Mouse (Mus musculus) embryonic facial prominence, embryonic 15.5 days (tissue): Measurements from ENCODE around the gene Cd9. TPM values are rescaled to one million over a fixed set of nuclear protein-coding genes. Genes with fewer than 3 reads are reported as not detected.

Experiments
- ATAC-seq: fragments of 200-750 bp; cut with Nextera tagmentation; 2 replicates; pipeline ENCODE4 v1.8.0; 2017; ENCODE audit warnings: low read depth, moderate TSS enrichment; ENCODE audit not compliant: insufficient number of reproducible peaks, low FRiP score, low TSS enrichment
- H3K27ac ChIP-seq: fragments of 300-500 bp; sonication (generic); replicated peaks from 2 replicates; pipeline ENCODE4 v1.5.1; 2015; ENCODE audit warnings: mild to moderate bottlenecking, inconsistent platforms
- H3K27me3 ChIP-seq: fragments of 300-500 bp; sonication (generic); 2 replicates; pipeline ENCODE4 v1.6.1; 2015; ENCODE audit warnings: inconsistent platforms
- H3K36me3 ChIP-seq: fragments of 300-500 bp; sonication (generic); 2 replicates; pipeline ENCODE4 v1.6.1; 2015; ENCODE audit warnings: mild to moderate bottlenecking, inconsistent platforms
- H3K4me1 ChIP-seq: fragments of 300-500 bp; sonication (generic); 2 replicates; pipeline ENCODE4 v1.6.1; 2015; ENCODE audit warnings: inconsistent platforms
- H3K4me2 ChIP-seq: fragments of 300-500 bp; sonication (generic); replicated peaks from 2 replicates; pipeline ENCODE4 v1.6.1; 2015; ENCODE audit warnings: mild to moderate bottlenecking, inconsistent platforms
- H3K4me3 ChIP-seq: fragments of 300-500 bp; sonication (generic); replicated peaks from 2 replicates; pipeline ENCODE4 v1.5.1; 2015; ENCODE audit warnings: mild to moderate bottlenecking, inconsistent platforms
- H3K9ac ChIP-seq: fragments of 300-500 bp; sonication (generic); 2 replicates; pipeline ENCODE4 v1.6.1; 2015; ENCODE audit warnings: inconsistent platforms
- H3K9me3 ChIP-seq: fragments of 300-500 bp; sonication (generic); replicated peaks from 2 replicates; pipeline ENCODE4 v1.6.1; 2016; ENCODE audit warnings: inconsistent platforms
- WGBS: fragments of 180-500 bp; shearing (Covaris S2); methylation state at CpG from one replicate; pipeline ENCODE4 v1.1.7; 2015; 5-methylcytosine and 5-hydroxymethylcytosine counted together
- polyA plus RNA-seq: library from polyadenylated mRNA; unstranded; fragments of >200 nt; fragmentation: Nextera tagmentation; extraction: Ambion mirVana; gene quantifications from 2 replicates; pipeline ENCODE4 v1.2.1, GENCODE M21; 2015

The Cd9 gene
- polyA plus RNA-seq, 1 experiment from 2014 or later: 366 TPM

DNA sequence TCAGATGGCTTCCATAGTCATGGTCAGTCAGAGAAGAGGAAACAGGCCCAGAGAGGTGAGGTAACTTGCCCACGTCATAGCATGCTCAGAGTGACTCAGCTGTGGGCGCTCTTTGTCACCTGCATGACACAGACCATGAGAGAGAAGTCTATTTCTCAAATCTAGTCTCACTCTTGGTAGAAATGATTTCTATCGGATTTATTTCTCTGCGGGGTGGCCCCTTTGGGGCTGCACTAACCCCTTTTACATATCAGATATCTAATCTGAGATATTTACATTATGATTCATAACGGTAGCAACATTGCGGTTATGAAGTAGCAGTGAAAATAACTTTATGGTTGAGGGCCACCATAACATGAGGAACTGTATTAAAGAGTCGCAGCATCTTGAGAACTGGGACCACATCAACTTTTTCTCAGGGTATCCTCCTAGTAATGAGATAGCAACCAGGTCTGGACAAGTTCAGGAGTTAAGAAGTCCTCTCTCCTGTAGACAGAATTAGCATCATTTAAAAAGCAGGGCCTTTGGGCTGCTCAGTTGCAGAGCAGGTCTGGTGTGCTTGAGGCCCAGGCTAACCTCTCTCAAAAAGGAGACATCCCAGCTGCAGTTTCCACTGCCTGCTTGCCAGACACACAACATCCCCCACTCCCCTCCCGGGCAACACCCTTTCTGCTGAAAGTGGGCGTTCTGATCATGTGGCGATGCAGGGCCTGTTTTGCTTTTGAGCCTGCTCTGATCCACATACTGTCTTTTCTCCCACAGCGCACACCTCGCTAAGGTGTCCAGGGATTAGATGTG lies 10.9 kb downstream of the Cd9 start:
- H3K4me1 ChIP-seq: peaks cover 66% of the 10 kb centered on the region

GRCm38 (mm10) chr6:125482427-125482831 lies 12.2 kb downstream of the Cd9 start:
- Histone ChIP-seq H3K4me3 (no peak overlapping the region), H3K4me2 (no peak overlapping the region), H3K9me3 (no peaks in the 10 kb centered on the region), H3K9ac (no peak overlapping the region), H3K27ac (peak overlapping the region; percentile 81), H3K4me1 (peaks cover 77% of the 10 kb centered on the region), H3K36me3 (no peaks in the 10 kb centered on the region), H3K27me3 (no peaks in the 10 kb centered on the region)
- no peak for ATAC-seq
- 47% methylated on average over 5 of the region's 5 CpGs for WGBS

More for the DNA sequence above, 10.9 kb downstream of the Cd9 start:
- no peak overlapping the region for H3K4me3 ChIP-seq
- no peak for ATAC-seq
- no peak overlapping the region for H3K4me2 ChIP-seq
- H3K9me3 ChIP-seq: no peaks in the 10 kb centered on the region
- H3K27me3 ChIP-seq: no peaks in the 10 kb centered on the region
- no peaks in the 10 kb centered on the region for H3K36me3 ChIP-seq
- H3K9ac ChIP-seq: no peak overlapping the region
- H3K27ac ChIP-seq: peak overlapping the region; percentile 81
- 62% methylated on average over 12 of the region's 12 CpGs for WGBS

GRCm38 (mm10) chr6:125481667-125482390 lies 12.8 kb downstream of the Cd9 start:
- Histone ChIP-seq H3K4me2 (0 out of 2 replicates have a peak overlapping the region, but pooled peaks have one; percentile 21), H3K4me1 (peaks cover 83% of the 10 kb centered on the region), H3K27me3 (no peaks in the 10 kb centered on the region), H3K9ac (0 out of 2 replicates have a peak overlapping the region, but pooled peaks have one; percentile 9), H3K27ac (peak overlapping the region; percentile 81), H3K9me3 (no peaks in the 10 kb centered on the region), H3K36me3 (no peaks in the 10 kb centered on the region), H3K4me3 (no peak overlapping the region)
- ATAC-seq: no peak
- 28% methylated on average over 7 of the region's 7 CpGs for WGBS

DNA sequence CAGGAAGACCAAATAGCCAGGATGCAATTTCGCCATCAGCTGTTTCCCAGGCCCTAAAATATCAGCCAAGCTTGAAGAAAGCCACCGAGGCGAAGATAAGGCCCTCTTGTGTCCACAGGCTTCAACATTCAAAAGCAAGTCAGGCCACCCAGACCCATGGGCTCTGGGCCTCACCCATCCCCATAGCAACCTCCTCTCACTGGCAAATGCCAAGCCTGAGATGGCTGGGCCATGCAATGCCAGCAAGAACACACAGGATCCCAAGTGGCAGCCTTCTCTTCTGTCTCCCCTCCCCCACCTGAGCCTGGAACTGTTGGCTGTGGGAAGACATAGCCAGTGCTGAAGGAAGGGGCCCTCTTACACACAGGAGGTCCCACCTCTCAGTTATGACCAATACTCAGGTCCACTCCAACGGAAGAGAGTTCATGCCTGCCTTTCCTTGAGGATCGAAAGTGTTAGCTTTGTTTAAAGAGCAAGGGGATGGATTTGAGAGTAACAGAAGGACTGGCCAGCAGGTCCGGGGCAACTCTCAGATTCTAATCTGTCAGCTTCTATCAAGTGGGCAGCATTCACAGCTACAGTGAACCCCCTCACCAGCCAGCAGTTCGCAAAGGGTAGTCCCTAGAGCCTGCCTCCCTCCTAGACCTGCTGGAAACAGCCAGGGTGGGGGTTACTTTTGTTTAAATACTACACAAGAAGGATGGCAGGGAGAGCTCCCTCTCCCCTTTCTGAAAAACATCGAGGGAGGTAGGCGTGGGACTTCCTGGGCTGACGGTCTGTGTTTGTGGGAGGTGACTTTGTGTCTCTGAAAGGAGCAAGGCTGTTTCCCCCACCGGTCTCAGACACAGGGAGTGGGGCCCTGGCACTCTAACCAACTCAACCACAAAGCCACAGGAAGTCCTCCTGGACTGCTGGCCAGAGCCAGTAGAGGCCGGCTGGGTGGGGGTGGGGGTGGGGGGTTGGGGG lies 13.9 kb downstream of the Cd9 start:
- WGBS: 32% methylated on average over 12 of the region's 12 CpGs
- Histone ChIP-seq H3K4me3 (no peak overlapping the region), H3K4me2 (peak overlapping the region; percentile 21), H3K9me3 (no peaks in the 10 kb centered on the region), H3K27me3 (no peaks in the 10 kb centered on the region), H3K36me3 (no peaks in the 10 kb centered on the region), H3K4me1 (peaks cover 86% of the 10 kb centered on the region), H3K27ac (peak overlapping the region; percentile 81), H3K9ac (no peak overlapping the region)
- ATAC-seq: no peak; the same call in 1 of the 2 replicates

DNA sequence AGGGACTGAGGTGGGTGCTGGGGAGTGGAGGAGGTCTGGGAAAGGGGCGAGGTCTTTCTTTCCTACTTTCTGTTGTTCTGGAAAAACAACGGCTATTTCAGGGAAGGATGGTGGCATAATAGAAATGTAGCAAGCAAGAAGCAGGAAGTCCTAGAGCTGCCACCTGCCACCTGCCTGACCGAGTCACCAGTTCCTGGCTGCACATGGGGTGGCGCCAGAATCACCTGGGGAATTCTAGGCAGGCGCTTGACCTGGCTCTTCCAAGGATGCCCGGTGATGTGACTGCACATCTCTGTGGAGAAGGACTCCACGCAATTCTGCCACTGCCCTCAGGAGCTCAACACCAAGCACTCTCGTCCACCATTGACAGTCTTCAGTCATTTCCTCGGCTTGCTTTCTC lies 15.2 kb downstream of the Cd9 start:
- Histone ChIP-seq H3K36me3 (no peaks in the 10 kb centered on the region), H3K9me3 (no peaks in the 10 kb centered on the region), H3K4me2 (no peak overlapping the region), H3K4me3 (no peak overlapping the region), H3K27ac (peak overlapping the region; percentile 83; the same call in 1 of the 2 replicates), H3K27me3 (no peaks in the 10 kb centered on the region), H3K9ac (no peak overlapping the region), H3K4me1 (peaks cover 90% of the 10 kb centered on the region)
- ATAC-seq: no peak
- WGBS: 79% methylated on average over 9 of the region's 9 CpGs

GRCm38 (mm10) chr6:125478135-125479128 lies 16.2 kb downstream of the Cd9 start:
- no peak overlapping the region for H3K9ac ChIP-seq
- no peak overlapping the region for H3K4me2 ChIP-seq
- WGBS: 55% methylated on average over 16 of the region's 16 CpGs
- no peak for ATAC-seq
- H3K4me1 ChIP-seq: peaks cover 87% of the 10 kb centered on the region
- H3K27me3 ChIP-seq: no peaks in the 10 kb centered on the region
- H3K36me3 ChIP-seq: no peaks in the 10 kb centered on the region
- H3K27ac ChIP-seq: peak overlapping the region; percentile 83
- H3K4me3 ChIP-seq: no peak overlapping the region
- no peaks in the 10 kb centered on the region for H3K9me3 ChIP-seq

- ATAC-seq: no peak
- WGBS: 45% methylated on average over 9 of the region's 9 CpGs
- H3K4me3 ChIP-seq: no peak overlapping the region
- H3K4me2 ChIP-seq: no peak overlapping the region
- no peak overlapping the region for H3K9ac ChIP-seq
- peaks cover 81% of the 10 kb centered on the region for H3K4me1 ChIP-seq
- no peaks in the 10 kb centered on the region for H3K36me3 ChIP-seq
- H3K27ac ChIP-seq: peak overlapping the region; percentile 83
- H3K9me3 ChIP-seq: no peaks in the 10 kb centered on the region
- no peaks in the 10 kb centered on the region for H3K27me3 ChIP-seq
Observed at GRCm38 (mm10) chr6:125476826-125477589, 17.6 kb downstream of the Cd9 start.

DNA sequence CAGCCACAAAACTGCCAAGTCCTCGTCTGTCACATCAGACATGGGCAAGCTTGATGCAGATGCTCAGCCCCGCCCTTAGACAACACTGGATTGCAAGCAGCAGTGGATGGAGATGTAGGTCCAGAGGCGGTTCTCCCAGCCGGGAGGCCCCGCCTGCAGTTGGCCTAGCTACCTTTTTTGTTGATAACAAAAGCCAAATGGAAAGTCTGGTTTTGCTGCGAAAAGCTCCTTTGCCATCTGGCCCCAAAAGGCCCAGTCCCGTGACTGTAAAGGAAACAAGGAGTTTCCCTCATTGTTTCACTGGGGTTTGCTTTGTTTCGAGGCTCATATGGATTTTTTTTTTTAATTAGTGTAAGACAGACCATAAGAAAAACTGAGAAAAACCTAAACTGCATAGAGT lies 18.5 kb downstream of the Cd9 start:
- 37% methylated on average over 8 of the region's 8 CpGs for WGBS
- Histone ChIP-seq H3K27me3 (no peaks in the 10 kb centered on the region), H3K4me1 (peaks cover 78% of the 10 kb centered on the region), H3K9me3 (no peaks in the 10 kb centered on the region), H3K36me3 (no peaks in the 10 kb centered on the region), H3K4me3 (no peak overlapping the region), H3K9ac (no peak overlapping the region), H3K4me2 (no peak overlapping the region), H3K27ac (peak overlapping the region; percentile 83)
- ATAC-seq: no peak

DNA sequence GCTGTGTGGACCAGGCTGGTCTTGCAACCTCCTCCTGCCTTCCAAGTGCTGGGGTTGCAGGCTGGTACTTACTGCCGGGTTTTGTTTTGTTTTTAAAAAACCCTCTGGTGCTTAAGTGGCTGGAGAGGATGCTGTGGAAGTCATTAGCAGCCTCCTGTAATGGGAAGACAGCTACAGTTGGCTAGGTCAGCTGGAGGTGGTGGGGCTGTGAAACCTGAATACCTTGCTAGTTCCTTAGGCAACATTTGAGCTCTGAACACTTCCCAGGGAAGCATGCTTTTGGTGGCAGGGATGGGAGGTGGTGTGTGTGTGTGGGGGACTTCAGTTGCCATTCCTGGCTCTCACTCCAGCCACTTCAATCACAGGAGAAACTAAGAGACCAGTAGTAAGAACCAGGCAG lies 19.4 kb downstream of the Cd9 start:
- H3K27me3 ChIP-seq: no peaks in the 10 kb centered on the region
- H3K9me3 ChIP-seq: no peaks in the 10 kb centered on the region
- no peak overlapping the region for H3K4me2 ChIP-seq
- H3K27ac ChIP-seq: 0 out of 2 replicates have a peak overlapping the region, but pooled peaks have one; percentile 17
- H3K36me3 ChIP-seq: no peaks in the 10 kb centered on the region
- 15% methylated on average over 1 of the region's 1 CpGs for WGBS
- H3K9ac ChIP-seq: no peak overlapping the region
- peaks cover 74% of the 10 kb centered on the region for H3K4me1 ChIP-seq
- H3K4me3 ChIP-seq: no peak overlapping the region
- no peak for ATAC-seq
